Mouse (Mus musculus): ENCODE measurements around the gene Rps6ka4. TPM values are rescaled to one million over a fixed set of nuclear protein-coding genes. Genes with fewer than 3 reads are reported as not detected.

Rps6ka4 gene
- polyA plus RNA-seq, 1 experiment from 2014 or later = 10.5 TPM

DNA sequence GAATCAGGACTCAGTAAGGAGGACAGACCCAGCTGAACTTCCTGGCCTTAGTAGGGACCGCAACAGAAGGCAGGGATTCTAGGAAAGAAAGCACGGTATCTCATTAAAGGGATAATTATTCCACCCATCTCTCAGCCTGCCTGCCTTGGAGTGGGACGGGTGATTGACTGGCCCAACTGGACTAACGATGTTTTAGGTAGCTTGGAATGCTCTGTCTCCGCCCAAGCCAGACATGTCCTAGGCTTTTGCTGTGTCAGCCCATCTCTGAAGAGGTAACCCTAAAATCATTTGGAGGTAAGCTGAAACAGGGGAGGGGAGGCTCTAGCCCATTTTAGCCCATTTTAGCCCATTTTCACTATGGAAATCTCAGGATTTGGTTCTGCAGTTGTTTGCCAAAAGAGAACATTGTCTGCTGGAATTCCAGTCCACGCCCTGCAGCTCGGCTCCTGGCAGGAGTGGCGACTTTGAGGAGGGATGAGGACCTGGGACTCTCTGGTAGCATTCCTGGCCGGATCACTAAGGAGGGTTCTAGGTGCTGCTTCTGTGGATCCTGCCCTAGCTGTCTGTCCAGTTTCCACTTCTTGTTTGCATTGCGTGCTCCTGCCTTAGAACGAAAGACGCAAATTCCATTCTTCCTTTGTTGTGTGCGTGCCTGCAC, 19.8 kb downstream of the Rps6ka4 start:
- no peak overlapping the region for H3K4me3 ChIP-seq
- no peaks in the 10 kb centered on the region for H3K9me3 ChIP-seq
- ATAC-seq (replicated peaks) = no peak
- no peak overlapping the region for H3K4me2 ChIP-seq
- no peak overlapping the region for H3K9ac ChIP-seq
- WGBS = 85% methylated on average over 13 of the region's 13 CpGs
- no peak overlapping the region for H3K27ac ChIP-seq
- no peaks in the 10 kb centered on the region for H3K36me3 ChIP-seq (replicated peaks)
- no peaks in the 10 kb centered on the region for H3K27me3 ChIP-seq (replicated peaks)
- no peaks in the 10 kb centered on the region for H3K4me1 ChIP-seq

DNA sequence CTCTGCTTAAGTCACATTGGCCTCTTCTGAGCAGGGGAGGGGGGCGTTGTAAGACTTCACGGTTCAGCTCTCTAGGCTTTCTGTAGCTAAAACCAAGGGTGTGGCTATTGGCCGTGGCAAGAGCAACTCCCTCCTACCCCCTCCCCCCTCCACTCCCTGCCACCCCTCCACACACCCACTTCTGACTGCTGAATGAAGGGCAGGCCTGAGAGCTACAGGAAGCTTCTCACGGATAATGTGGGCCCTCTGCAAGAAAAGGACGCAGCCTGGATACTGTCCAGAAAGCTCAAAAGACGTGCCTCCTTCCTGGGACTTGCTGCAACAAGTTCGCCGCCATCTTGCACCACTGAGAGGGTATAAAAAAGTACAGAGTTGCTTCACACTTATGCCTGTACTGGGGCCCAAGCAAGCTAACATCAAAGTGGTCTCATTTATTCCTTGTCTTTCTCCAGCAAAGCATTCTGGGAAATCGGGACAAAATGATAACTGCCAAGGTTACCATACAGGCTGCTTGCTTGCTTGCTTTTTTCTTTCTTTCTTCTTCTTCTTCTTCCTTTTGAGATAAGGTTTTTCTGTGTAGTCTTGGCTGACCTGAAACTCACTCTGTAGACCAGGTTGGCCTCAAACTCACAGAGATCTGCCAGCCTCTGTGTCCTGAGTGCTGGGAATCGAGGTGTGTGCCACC, 21.2 kb downstream of the Rps6ka4 start:
- Histone ChIP-seq H3K4me3 (no peak overlapping the region), H3K27me3 (replicated peaks) (no peaks in the 10 kb centered on the region), H3K9me3 (no peaks in the 10 kb centered on the region), H3K27ac (no peak overlapping the region), H3K9ac (no peak overlapping the region), H3K4me2 (no peak overlapping the region), H3K4me1 (peaks cover 1% of the 10 kb centered on the region; the same call in 1 of the 2 replicates), H3K36me3 (replicated peaks) (no peaks in the 10 kb centered on the region)
- WGBS = 40% methylated on average over 10 of the region's 10 CpGs
- ATAC-seq (replicated peaks) = no peak

DNA sequence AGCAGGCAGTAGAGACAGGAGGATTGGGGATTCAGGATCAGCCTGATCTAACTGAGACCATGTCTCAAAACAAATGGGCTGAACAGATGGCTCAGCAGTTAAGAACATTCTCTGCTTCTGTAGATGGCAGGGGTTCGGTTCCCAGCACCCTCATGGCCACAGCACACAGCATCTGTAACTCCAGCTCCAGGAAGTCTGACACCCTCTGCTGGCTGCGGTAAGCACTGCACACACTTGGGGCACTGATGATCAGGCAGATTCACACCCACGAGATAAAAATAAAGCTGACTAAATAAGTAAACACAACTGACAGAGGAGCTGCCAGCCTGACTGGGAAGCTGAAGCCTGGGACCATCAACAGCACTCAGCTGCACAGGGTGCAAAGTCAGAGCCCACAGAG, 25.5 kb downstream of the Rps6ka4 start:
- Histone ChIP-seq H3K4me3 (no peak overlapping the region), H3K27ac (no peak overlapping the region)
- 92% methylated on average over 3 of the region's 3 CpGs for WGBS

DNA sequence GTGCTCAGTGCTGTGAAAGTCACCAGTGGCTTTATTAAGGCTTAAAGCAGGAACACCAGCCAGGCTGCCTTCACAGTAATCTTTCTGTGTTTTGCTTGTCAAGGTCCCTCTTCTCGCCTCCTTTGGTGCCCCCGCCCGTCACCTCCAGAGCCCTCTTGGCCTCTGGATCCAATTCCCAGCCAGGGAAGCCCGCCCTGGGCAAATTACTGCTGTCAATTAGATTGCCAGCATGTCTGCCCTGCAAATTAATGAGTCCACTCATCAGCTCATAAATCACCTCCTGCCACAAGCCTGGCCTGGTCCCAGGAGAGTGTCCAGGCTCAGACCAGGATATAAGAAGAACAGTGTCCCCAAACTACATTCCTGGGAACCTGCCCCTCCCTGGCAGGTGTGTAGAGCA, 26.1 kb downstream of the Rps6ka4 start:
- ATAC-seq (replicated peaks) = no peak
- WGBS = 63% methylated on average over 4 of the region's 4 CpGs

More for the DNA sequence above, 25.5 kb downstream of the Rps6ka4 start:
- no peak for ATAC-seq (replicated peaks)
- no peak overlapping the region for H3K4me2 ChIP-seq
- no peaks in the 10 kb centered on the region for H3K36me3 ChIP-seq (replicated peaks)
- H3K9ac ChIP-seq = no peak overlapping the region
- no peaks in the 10 kb centered on the region for H3K27me3 ChIP-seq (replicated peaks)
- peaks cover 4% of the 10 kb centered on the region; the same call in 1 of the 2 replicates for H3K4me1 ChIP-seq
- H3K9me3 ChIP-seq = no peaks in the 10 kb centered on the region

More for the DNA sequence above, 26.1 kb downstream of the Rps6ka4 start:
- H3K27me3 ChIP-seq (replicated peaks) = no peaks in the 10 kb centered on the region
- no peaks in the 10 kb centered on the region for H3K9me3 ChIP-seq
- no peaks in the 10 kb centered on the region for H3K36me3 ChIP-seq (replicated peaks)
- H3K27ac ChIP-seq = no peak overlapping the region; the same call in 1 of the 2 replicates
- no peak overlapping the region for H3K4me3 ChIP-seq
- no peak overlapping the region for H3K4me2 ChIP-seq
- no peak overlapping the region for H3K9ac ChIP-seq
- peaks cover 4% of the 10 kb centered on the region; the same call in 1 of the 2 replicates for H3K4me1 ChIP-seq

Small RNA genes within 50 kb of the gene (microRNA-seq; reads per million reads assigned to microRNA genes)
- not detected for gene Mir5046

Other genes starting within 250 kb of the Rps6ka4 start
- 0.54 and 0.56 TPM in 2 replicates for gene Ccdc88b, start 17.6 kb upstream of the Rps6ka4 start, polyA plus RNA-seq (2015; fragmentation: Nextera tagmentation; extraction: Ambion mirVana)
- gene Trmt112, start 69.1 kb upstream of the Rps6ka4 start, polyA plus RNA-seq (2015; fragmentation: Nextera tagmentation; extraction: Ambion mirVana) = 101 and 105 TPM in 2 replicates
- gene Prdx5, start 69.5 kb upstream of the Rps6ka4 start, polyA plus RNA-seq (2015; fragmentation: Nextera tagmentation; extraction: Ambion mirVana) = 325 and 351 TPM in 2 replicates
- gene Esrra, start 81.2 kb upstream of the Rps6ka4 start, polyA plus RNA-seq (2015; fragmentation: Nextera tagmentation; extraction: Ambion mirVana) = 16.2 and 18.9 TPM in 2 replicates
- gene Catsperz, start 84.7 kb upstream of the Rps6ka4 start, polyA plus RNA-seq (2015; fragmentation: Nextera tagmentation; extraction: Ambion mirVana) = 1.1 and 1.3 TPM in 2 replicates
- 4.7 and 5.0 TPM in 2 replicates for gene Kcnk4, start 93.9 kb upstream of the Rps6ka4 start, polyA plus RNA-seq (2015; fragmentation: Nextera tagmentation; extraction: Ambion mirVana)
- 93.9 and 96.1 TPM in 2 replicates for gene Bad, start 101.2 kb upstream of the Rps6ka4 start, polyA plus RNA-seq (2015; fragmentation: Nextera tagmentation; extraction: Ambion mirVana)
- gene Gpr137, start 101.8 kb upstream of the Rps6ka4 start, polyA plus RNA-seq (2015; fragmentation: Nextera tagmentation; extraction: Ambion mirVana) = 70.2 and 70.5 TPM in 2 replicates
- gene Ppp1r14b, start 134.3 kb upstream of the Rps6ka4 start, polyA plus RNA-seq (2015; fragmentation: Nextera tagmentation; extraction: Ambion mirVana) = 188 and 196 TPM in 2 replicates
- gene Plcb3, start 135.8 kb upstream of the Rps6ka4 start, polyA plus RNA-seq (2015; fragmentation: Nextera tagmentation; extraction: Ambion mirVana) = 11.3 TPM in 2 replicates
- 120 and 126 TPM in 2 replicates for gene Fkbp2, start 139.9 kb upstream of the Rps6ka4 start, polyA plus RNA-seq (2015; fragmentation: Nextera tagmentation; extraction: Ambion mirVana)
- 46.7 and 47.9 TPM in 2 replicates for gene Vegfb, start 147.0 kb upstream of the Rps6ka4 start, polyA plus RNA-seq (2015; fragmentation: Nextera tagmentation; extraction: Ambion mirVana)
- 24.1 and 25.6 TPM in 2 replicates for gene Dnajc4, start 151.9 kb upstream of the Rps6ka4 start, polyA plus RNA-seq (2015; fragmentation: Nextera tagmentation; extraction: Ambion mirVana)
- 21.0 and 22.5 TPM in 2 replicates for gene Nudt22, start 155.5 kb upstream of the Rps6ka4 start, polyA plus RNA-seq (2015; fragmentation: Nextera tagmentation; extraction: Ambion mirVana)
- 18.5 and 19.8 TPM in 2 replicates for gene Trpt1, start 155.5 kb upstream of the Rps6ka4 start, polyA plus RNA-seq (2015; fragmentation: Nextera tagmentation; extraction: Ambion mirVana)
- 4.8 and 5.2 TPM in 2 replicates for gene Fermt3, start 178.8 kb upstream of the Rps6ka4 start, polyA plus RNA-seq (2015; fragmentation: Nextera tagmentation; extraction: Ambion mirVana)
- gene Stip1, start 199.3 kb upstream of the Rps6ka4 start, polyA plus RNA-seq (2015; fragmentation: Nextera tagmentation; extraction: Ambion mirVana) = 214 and 230 TPM in 2 replicates
- gene Macrod1, start 216.2 kb upstream of the Rps6ka4 start, polyA plus RNA-seq (2015; fragmentation: Nextera tagmentation; extraction: Ambion mirVana) = 5.6 and 6.0 TPM in 2 replicates

Measured in midbrain, embryonic 15.5 days (tissue).